ENCODE assay signal across 8 mouse cellular contexts in the genomic region with DNA sequence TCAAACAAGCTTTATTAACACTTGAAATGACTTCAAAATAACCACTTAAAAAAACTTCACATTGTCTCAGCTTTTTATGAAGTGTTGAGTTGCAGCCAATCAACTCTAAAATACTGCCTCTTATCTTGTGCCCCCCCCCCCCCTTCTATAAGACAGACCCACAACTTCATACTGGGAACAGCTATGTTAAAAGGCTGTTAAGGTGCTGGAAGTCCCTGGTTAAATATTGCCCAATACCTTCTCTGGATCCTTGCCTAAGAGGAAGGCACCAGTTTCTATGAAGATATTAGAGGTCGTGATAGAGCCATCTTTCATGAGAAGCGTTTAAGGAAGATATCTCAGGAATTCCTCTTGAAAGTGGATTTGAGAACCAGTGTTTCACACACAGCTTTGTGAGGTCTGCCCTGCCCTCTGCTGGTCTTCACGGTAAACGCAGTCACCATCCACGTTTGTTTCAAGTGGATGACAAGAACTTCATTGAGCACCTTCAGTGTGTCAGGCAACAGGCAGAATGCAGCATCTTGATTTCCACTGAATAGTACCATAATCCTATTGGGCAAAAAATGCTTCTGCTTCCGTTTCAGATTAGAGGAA.
DNase-seq lines count a peak whose midpoint lies in the region; ATAC-seq and TF ChIP-seq lines count a peak whose summit lies in the region.

No protein-coding gene starts in this region.

- no peaks in the 10 kb centered on the region for H3K36me3 ChIP-seq in hindbrain, embryonic 11.5 days (ENCODE audit: control insufficient read depth, insufficient read depth, low read length)
- no peaks in the 10 kb centered on the region for H3K36me3 ChIP-seq in hindbrain, embryonic 12.5 days
- H3K36me3 ChIP-seq in hindbrain, postnatal 0 days (ENCODE audit: insufficient read depth, low read length) = no peaks in the 10 kb centered on the region
- no peaks in the 10 kb centered on the region for H3K36me3 ChIP-seq in midbrain, embryonic 14.5 days (ENCODE audit: control insufficient read depth, insufficient read depth, low read length)

- ATAC-seq in hindbrain, embryonic 11.5 days (ENCODE audit: low FRiP score) = no peak
- ATAC-seq in hindbrain, embryonic 12.5 days (ENCODE audit: low FRiP score) = no peak
- 0 out of 2 replicates have a peak, but pooled peaks have one; percentile 62 for ATAC-seq in hindbrain, postnatal 0 days
- no peak for ATAC-seq in midbrain, embryonic 14.5 days (ENCODE audit: low FRiP score, low TSS enrichment)

- H3K4me1 ChIP-seq in hindbrain, embryonic 11.5 days (replicated peaks; ENCODE audit: control insufficient read depth, insufficient read depth, low read length) = no peaks in the 10 kb centered on the region; the same call in 1 of the 2 replicates
- peaks cover 9% of the 10 kb centered on the region for H3K4me1 ChIP-seq in hindbrain, embryonic 12.5 days
- H3K4me1 ChIP-seq in bone marrow macrophage, adult 2 months (ENCODE audit: control insufficient read depth, insufficient read depth, low read length) = peaks cover 10% of the 10 kb centered on the region
- peaks cover 9% of the 10 kb centered on the region for H3K4me1 ChIP-seq in embryonic fibroblast, embryonic 13.5 days (ENCODE audit: control insufficient read depth, insufficient read depth, low read length)
- H3K4me1 ChIP-seq in hindbrain, postnatal 0 days (ENCODE audit: insufficient read depth, low read length) = no peaks in the 10 kb centered on the region
- H3K4me1 ChIP-seq in midbrain, embryonic 14.5 days (ENCODE audit: control insufficient read depth, insufficient read depth, low read length) = peaks cover 14% of the 10 kb centered on the region

- peak; percentile 25; the same call in 1 of the 2 replicates for TF ChIP-seq CTCF in bone marrow macrophage, adult 2 months (IDR thresholded peaks at IDR 0.05; ENCODE audit: low read depth, low read length)
- TF ChIP-seq CTCF in embryonic fibroblast, embryonic 13.5 days (IDR thresholded peaks at IDR 0.05; ENCODE audit: borderline replicate concordance, insufficient read depth, low read length) = peak; percentile 97
- TF ChIP-seq CTCF in hindbrain, postnatal 0 days (IDR thresholded peaks at IDR 0.05; ENCODE audit: low read depth) = peak; percentile 98

- no peaks in the 10 kb centered on the region for H3K27me3 ChIP-seq in hindbrain, embryonic 11.5 days (ENCODE audit: control insufficient read depth, insufficient read depth, low read length)
- no peaks in the 10 kb centered on the region; the same call in 1 of the 2 replicates for H3K27me3 ChIP-seq in hindbrain, embryonic 12.5 days
- no peaks in the 10 kb centered on the region for H3K27me3 ChIP-seq in hindbrain, postnatal 0 days (ENCODE audit: insufficient read depth, low read length)
- H3K27me3 ChIP-seq in midbrain, embryonic 14.5 days (ENCODE audit: control insufficient read depth, insufficient read depth, low read length) = no peaks in the 10 kb centered on the region

- 3% methylated on average over 6 of the region's 6 CpGs for WGBS in hindbrain, embryonic 11.5 days
- 6% methylated on average over 6 of the region's 6 CpGs for WGBS in hindbrain, embryonic 12.5 days
- 3% methylated on average over 6 of the region's 6 CpGs for WGBS in hindbrain, postnatal 0 days
- 3% methylated on average over 6 of the region's 6 CpGs for WGBS in midbrain, embryonic 14.5 days

- H3K9ac ChIP-seq in hindbrain, embryonic 11.5 days (ENCODE audit: low read depth, low read length) = no peak overlapping the region
- no peak overlapping the region for H3K9ac ChIP-seq in hindbrain, embryonic 12.5 days
- H3K9ac ChIP-seq in hindbrain, postnatal 0 days (replicated peaks; ENCODE audit: low read length) = no peak overlapping the region
- H3K9ac ChIP-seq in midbrain, embryonic 14.5 days (replicated peaks; ENCODE audit: low read length) = no peak overlapping the region

- H3K4me3 ChIP-seq in hindbrain, embryonic 11.5 days (ENCODE audit: low read depth, low read length) = no peak overlapping the region
- no peak overlapping the region for H3K4me3 ChIP-seq in hindbrain, embryonic 12.5 days
- H3K4me3 ChIP-seq in bone marrow macrophage, adult 2 months (ENCODE audit: insufficient read depth, low read length) = no peak overlapping the region
- no peak overlapping the region for H3K4me3 ChIP-seq in embryonic fibroblast, embryonic 13.5 days (ENCODE audit: insufficient read depth, low read length)
- H3K4me3 ChIP-seq in hindbrain, postnatal 0 days (ENCODE audit: low read length) = no peak overlapping the region
- no peak overlapping the region for H3K4me3 ChIP-seq in midbrain, embryonic 14.5 days (replicated peaks; ENCODE audit: low read depth, low read length)

- TF ChIP-seq POLR2A in bone marrow macrophage, adult 2 months (IDR thresholded peaks at IDR 0.05; ENCODE audit: borderline replicate concordance, low read depth, low read length) = no peak
- no peak for TF ChIP-seq POLR2A in embryonic fibroblast, embryonic 13.5 days (IDR thresholded peaks at IDR 0.05; ENCODE audit: low read depth, low read length)

- H3K9me3 ChIP-seq in hindbrain, embryonic 11.5 days (ENCODE audit: control insufficient read depth, low read length) = no peaks in the 10 kb centered on the region
- H3K9me3 ChIP-seq in hindbrain, embryonic 12.5 days (replicated peaks) = no peaks in the 10 kb centered on the region
- no peaks in the 10 kb centered on the region for H3K9me3 ChIP-seq in hindbrain, postnatal 0 days (ENCODE audit: low read length)
- H3K9me3 ChIP-seq in midbrain, embryonic 14.5 days (ENCODE audit: control insufficient read depth, low read length) = no peaks in the 10 kb centered on the region

- H3K27ac ChIP-seq in hindbrain, embryonic 11.5 days (ENCODE audit: low read depth, low read length) = no peak overlapping the region
- no peak overlapping the region for H3K27ac ChIP-seq in hindbrain, embryonic 12.5 days
- H3K27ac ChIP-seq in bone marrow macrophage, adult 2 months (ENCODE audit: insufficient read depth, low read depth, low read length) = no peak overlapping the region
- no peak overlapping the region for H3K27ac ChIP-seq in embryonic fibroblast, embryonic 13.5 days (ENCODE audit: insufficient read depth, low read length)
- no peak overlapping the region for H3K27ac ChIP-seq in hindbrain, postnatal 0 days
- H3K27ac ChIP-seq in midbrain, embryonic 14.5 days (replicated peaks; ENCODE audit: low read depth, low read length) = no peak overlapping the region

- no peak overlapping the region for H3K4me2 ChIP-seq in hindbrain, embryonic 11.5 days (replicated peaks; ENCODE audit: low read depth, low read length)
- no peak overlapping the region for H3K4me2 ChIP-seq in hindbrain, embryonic 12.5 days (replicated peaks)
- H3K4me2 ChIP-seq in hindbrain, postnatal 0 days (ENCODE audit: low read depth, low read length) = no peak overlapping the region
- H3K4me2 ChIP-seq in midbrain, embryonic 14.5 days (ENCODE audit: low read length) = no peak overlapping the region

- peak; percentile 85 for DNase-seq in hindbrain, embryonic 11.5 days (ENCODE audit: low spot score)
- DNase-seq in hindbrain, postnatal 0 days (ENCODE audit: low spot score) = peak; percentile 92
- DNase-seq in left cerebral cortex, postnatal 10 days (ENCODE audit: extremely low spot score in 1 of 2, low spot score in 2 of 2) = peak; percentile 78 to 81
- DNase-seq in midbrain, embryonic 14.5 days = peak; percentile 93
- peak; percentile 88 for DNase-seq in testis, postnatal 10 days (ENCODE audit: low spot score)

- intact Hi-C loops in left cerebral cortex, postnatal 10 days (cut with DNase I) = loop anchor here (1.0 to 10.0 kb wide), 2 partner anchors 212 to 737 kb away; no protein-coding TSS in a partner anchor

Comparison
In these comparisons a context has a peak if more than half of its experiments do, and no peak if none do; other contexts are left out.
1. CTCF ChIP-seq: peak in every context shown above with its lines; median percentile 98 in hindbrain, postnatal 0 days; 97 in embryonic fibroblast, embryonic 13.5 days; 25 in bone marrow macrophage, adult 2 months.